Mouse (Mus musculus) kidney, embryonic 15.5 days (tissue): ENCODE measurements at regions not wholly inside any gene's neighbourhood (a gene's known extent, or its start where the extent isn't known, plus 50 kb on each side); places are given as distances from the start of the nearest gene placed in this dataset.

Source experiments
- ATAC-seq: fragments of 200-750 bp; cut with Nextera tagmentation; replicated peaks from 2 replicates; pipeline ENCODE4 v1.8.0; 2017; ENCODE audit warnings: moderate TSS enrichment; ENCODE audit not compliant: low FRiP score
- H3K27ac ChIP-seq: fragments of 300-500 bp; sonication (generic); 2 replicates; pipeline ENCODE4 v1.5.1; 2015; ENCODE audit warnings: mild to moderate bottlenecking, inconsistent platforms
- H3K27me3 ChIP-seq: fragments of 300-500 bp; sonication (generic); 2 replicates; pipeline ENCODE4 v1.6.1; 2015; ENCODE audit warnings: inconsistent platforms
- H3K36me3 ChIP-seq: fragments of 300-500 bp; sonication (generic); 2 replicates; pipeline ENCODE4 v1.6.1; 2015; ENCODE audit warnings: inconsistent platforms
- H3K4me1 ChIP-seq: fragments of 300-500 bp; sonication (generic); 2 replicates; pipeline ENCODE4 v1.6.1; 2015; ENCODE audit warnings: inconsistent platforms
- H3K4me2 ChIP-seq: fragments of 300-500 bp; sonication (generic); 2 replicates; pipeline ENCODE4 v1.6.1; 2015; ENCODE audit warnings: moderate library complexity, mild to moderate bottlenecking, inconsistent platforms
- H3K4me3 ChIP-seq: fragments of 300-500 bp; sonication (generic); replicated peaks from 2 replicates; pipeline ENCODE4 v1.5.1; 2015; ENCODE audit warnings: mild to moderate bottlenecking, inconsistent platforms
- H3K9ac ChIP-seq: fragments of 300-500 bp; sonication (generic); 2 replicates; pipeline ENCODE4 v1.6.1; 2015; ENCODE audit warnings: mild to moderate bottlenecking, inconsistent platforms
- H3K9me3 ChIP-seq: fragments of 300-500 bp; sonication (generic); replicated peaks from 2 replicates; pipeline ENCODE4 v1.6.1; 2016; ENCODE audit warnings: inconsistent platforms
- WGBS: fragments of 180-500 bp; shearing (Covaris S2); methylation state at CpG from one replicate; pipeline ENCODE4 v1.1.7; 2015; ENCODE audit warnings: mixed read lengths; 5-methylcytosine and 5-hydroxymethylcytosine counted together

- Histone ChIP-seq H3K27me3 (no peaks in the 10 kb centered on the region), H3K4me3 (no peak overlapping the region), H3K9ac (no peak overlapping the region), H3K27ac (no peak overlapping the region), H3K4me1 (no peaks in the 10 kb centered on the region), H3K36me3 (no peaks in the 10 kb centered on the region), H3K9me3 (no peaks in the 10 kb centered on the region), H3K4me2 (no peak overlapping the region)
- 18% methylated on average over 4 of the region's 4 CpGs for WGBS
- 0 out of 2 replicates have a peak, but pooled peaks have one; percentile 58 for ATAC-seq
Observed at GRCm38 (mm10) chr13:101891473-101891872, 123.5 kb upstream of the Pik3r1 start.

- no peak overlapping the region for H3K27ac ChIP-seq
- no peak for ATAC-seq
- no peaks in the 10 kb centered on the region for H3K4me1 ChIP-seq
- H3K9ac ChIP-seq: no peak overlapping the region
- 80% methylated on average over 10 of the region's 10 CpGs for WGBS
- no peaks in the 10 kb centered on the region for H3K27me3 ChIP-seq
- no peaks in the 10 kb centered on the region for H3K36me3 ChIP-seq
- H3K4me3 ChIP-seq: no peak overlapping the region
- H3K9me3 ChIP-seq: no peaks in the 10 kb centered on the region
- no peak overlapping the region for H3K4me2 ChIP-seq
Observed at GRCm38 (mm10) chr13:101893035-101893600, 125.1 kb upstream of the Pik3r1 start.

- Histone ChIP-seq H3K4me2 (no peak overlapping the region), H3K36me3 (no peaks in the 10 kb centered on the region), H3K4me1 (no peaks in the 10 kb centered on the region), H3K27ac (no peak overlapping the region), H3K4me3 (no peak overlapping the region), H3K27me3 (no peaks in the 10 kb centered on the region), H3K9ac (no peak overlapping the region), H3K9me3 (no peaks in the 10 kb centered on the region)
- ATAC-seq: no peak
- 79% methylated on average over 7 of the region's 7 CpGs for WGBS
Observed at GRCm38 (mm10) chr13:101895161-101895560, 127.1 kb upstream of the Pik3r1 start.

- ATAC-seq: no peak
Observed at GRCm38 (mm10) chr13:101895686-101896085, 127.7 kb upstream of the Pik3r1 start.

GRCm38 (mm10) chr13:101896946-101897345 is 128.9 kb upstream of the Pik3r1 start:
- Histone ChIP-seq H3K4me2 (no peak overlapping the region), H3K4me1 (no peaks in the 10 kb centered on the region), H3K36me3 (no peaks in the 10 kb centered on the region), H3K9me3 (no peaks in the 10 kb centered on the region), H3K9ac (no peak overlapping the region), H3K27ac (no peak overlapping the region), H3K27me3 (no peaks in the 10 kb centered on the region), H3K4me3 (no peak overlapping the region)
- no peak for ATAC-seq
- WGBS: 90% methylated on average over 4 of the region's 4 CpGs

More at GRCm38 (mm10) chr13:101895686-101896085, 127.7 kb upstream of the Pik3r1 start:
- H3K27ac ChIP-seq: no peak overlapping the region
- H3K9me3 ChIP-seq: no peaks in the 10 kb centered on the region
- H3K36me3 ChIP-seq: no peaks in the 10 kb centered on the region
- H3K9ac ChIP-seq: no peak overlapping the region
- 50% methylated on average over 4 of the region's 4 CpGs for WGBS
- no peaks in the 10 kb centered on the region for H3K4me1 ChIP-seq
- H3K4me2 ChIP-seq: no peak overlapping the region
- no peaks in the 10 kb centered on the region for H3K27me3 ChIP-seq
- no peak overlapping the region for H3K4me3 ChIP-seq

GRCm38 (mm10) chr13:101902213-101902612 is 134.2 kb upstream of the Pik3r1 start:
- Histone ChIP-seq H3K9me3 (no peaks in the 10 kb centered on the region; the same call in 1 of the 2 replicates), H3K4me1 (no peaks in the 10 kb centered on the region), H3K4me3 (no peak overlapping the region), H3K27me3 (no peaks in the 10 kb centered on the region), H3K27ac (no peak overlapping the region), H3K4me2 (no peak overlapping the region), H3K9ac (no peak overlapping the region), H3K36me3 (no peaks in the 10 kb centered on the region)
- no peak for ATAC-seq
- WGBS: 72% methylated on average over 7 of the region's 7 CpGs

- H3K9me3 ChIP-seq: no peaks in the 10 kb centered on the region; the same call in 1 of the 2 replicates
- H3K36me3 ChIP-seq: no peaks in the 10 kb centered on the region
- no peaks in the 10 kb centered on the region for H3K27me3 ChIP-seq
- 81% methylated on average over 7 of the region's 7 CpGs for WGBS
- no peak for ATAC-seq
- H3K9ac ChIP-seq: no peak overlapping the region
- H3K4me1 ChIP-seq: no peaks in the 10 kb centered on the region
- no peak overlapping the region for H3K4me2 ChIP-seq
- no peak overlapping the region for H3K27ac ChIP-seq
- H3K4me3 ChIP-seq: no peak overlapping the region
Observed at GRCm38 (mm10) chr13:101905909-101906676, 138.1 kb upstream of the Pik3r1 start.

GRCm38 (mm10) chr13:101909026-101909425 is 141.0 kb upstream of the Pik3r1 start:
- WGBS: 53% methylated on average over 5 of the region's 5 CpGs
- H3K36me3 ChIP-seq: no peaks in the 10 kb centered on the region
- no peak for ATAC-seq
- H3K27ac ChIP-seq: no peak overlapping the region
- no peak overlapping the region for H3K9ac ChIP-seq
- no peaks in the 10 kb centered on the region for H3K27me3 ChIP-seq
- no peak overlapping the region for H3K4me2 ChIP-seq
- no peaks in the 10 kb centered on the region for H3K4me1 ChIP-seq
- no peak overlapping the region for H3K4me3 ChIP-seq
- H3K9me3 ChIP-seq: no peaks in the 10 kb centered on the region; the same call in 1 of the 2 replicates

- ATAC-seq: no peak
- Histone ChIP-seq H3K4me2 (no peak overlapping the region), H3K4me1 (peaks cover 9% of the 10 kb centered on the region; the same call in 1 of the 2 replicates), H3K9ac (no peak overlapping the region), H3K36me3 (no peaks in the 10 kb centered on the region), H3K27me3 (no peaks in the 10 kb centered on the region), H3K9me3 (no peaks in the 10 kb centered on the region), H3K4me3 (no peak overlapping the region), H3K27ac (no peak overlapping the region)
- 95% methylated on average over 5 of the region's 5 CpGs for WGBS
Observed at GRCm38 (mm10) chr13:101910687-101911086, 142.7 kb upstream of the Pik3r1 start.

- ATAC-seq: no peak
- H3K4me1 ChIP-seq: peaks cover 11% of the 10 kb centered on the region; the same call in 1 of the 2 replicates
- H3K9ac ChIP-seq: no peak overlapping the region
- no peaks in the 10 kb centered on the region for H3K9me3 ChIP-seq
- no peak overlapping the region for H3K4me2 ChIP-seq
- 96% methylated on average over 4 of the region's 4 CpGs for WGBS
- H3K36me3 ChIP-seq: no peaks in the 10 kb centered on the region
- no peak overlapping the region for H3K4me3 ChIP-seq
- no peaks in the 10 kb centered on the region for H3K27me3 ChIP-seq
- H3K27ac ChIP-seq: no peak overlapping the region
Observed at GRCm38 (mm10) chr13:101914132-101914531, 146.1 kb upstream of the Pik3r1 start.

- H3K27me3 ChIP-seq: no peaks in the 10 kb centered on the region
- H3K27ac ChIP-seq: no peak overlapping the region; the same call in 1 of the 2 replicates
- WGBS: 52% methylated on average over 5 of the region's 5 CpGs
- no peak; the same call in 1 of the 2 replicates for ATAC-seq
- no peaks in the 10 kb centered on the region for H3K36me3 ChIP-seq
- no peak overlapping the region for H3K9ac ChIP-seq
- no peak overlapping the region for H3K4me3 ChIP-seq
- H3K9me3 ChIP-seq: no peaks in the 10 kb centered on the region
- H3K4me2 ChIP-seq: no peak overlapping the region
- H3K4me1 ChIP-seq: peaks cover 15% of the 10 kb centered on the region; the same call in 1 of the 2 replicates
Observed at GRCm38 (mm10) chr13:101914691-101915541, 146.9 kb upstream of the Pik3r1 start.

GRCm38 (mm10) chr13:101915542-101915941 is 147.5 kb upstream of the Pik3r1 start:
- H3K4me1 ChIP-seq: peaks cover 15% of the 10 kb centered on the region; the same call in 1 of the 2 replicates
- no peak overlapping the region for H3K4me2 ChIP-seq
- 85% methylated on average over 6 of the region's 6 CpGs for WGBS
- H3K9ac ChIP-seq: no peak overlapping the region
- no peak overlapping the region for H3K4me3 ChIP-seq
- no peaks in the 10 kb centered on the region for H3K9me3 ChIP-seq
- ATAC-seq: no peak
- no peaks in the 10 kb centered on the region for H3K36me3 ChIP-seq
- no peaks in the 10 kb centered on the region for H3K27me3 ChIP-seq
- no peak overlapping the region for H3K27ac ChIP-seq
